Mouse (Mus musculus): ENCODE data around the gene Lbhd1.

- no peak for TF ChIP-seq CTCF (IDR thresholded peaks at IDR 0.05 in 2 of 3, conservative IDR thresholded peaks at IDR 0.05 in 1 of 3; ENCODE audit: control insufficient read depth in 1 of 3, insufficient read depth in 1 of 3, low read depth in 2 of 3, low read length in 3 of 3, poor library complexity in 1 of 3, severe bottlenecking in 1 of 3)
- no peak for TF ChIP-seq BHLHE40 (IDR thresholded peaks at IDR 0.05; ENCODE audit: borderline replicate concordance, low read depth, low read length)
- no peak for TF ChIP-seq HCFC1 (IDR thresholded peaks at IDR 0.05; ENCODE audit: low read depth, low read length)
- no peak for TF ChIP-seq ZMIZ1 (IDR thresholded peaks at IDR 0.05; ENCODE audit: low read depth, low read length)
- no peak for TF ChIP-seq POLR2A (IDR thresholded peaks at IDR 0.05; ENCODE audit: control insufficient read depth in 1 of 2, insufficient read depth in 1 of 2, low read depth in 1 of 2, low read length in 2 of 2, poor library complexity in 1 of 2)
- no peak for TF ChIP-seq E2F4 (IDR thresholded peaks at IDR 0.05; ENCODE audit: borderline replicate concordance, low read depth, low read length)
- no peak for TF ChIP-seq GATA1 (IDR thresholded peaks at IDR 0.05; ENCODE audit: low read depth, low read length)
- no peak for TF ChIP-seq NELFE (IDR thresholded peaks at IDR 0.05; ENCODE audit: low read depth, low read length)
- no peak for TF ChIP-seq ELF1 (IDR thresholded peaks at IDR 0.05; ENCODE audit: low read depth, low read length)
- TF ChIP-seq MEF2A (IDR thresholded peaks at IDR 0.05; ENCODE audit: extremely low read depth, insufficient replicate concordance, low read depth, low read length, poor library complexity, severe bottlenecking) = no peak
- TF ChIP-seq CHD2 (IDR thresholded peaks at IDR 0.05; ENCODE audit: low read length) = no peak
- no peak for TF ChIP-seq MAZ (IDR thresholded peaks at IDR 0.05; ENCODE audit: low read depth, low read length)
- no peak for TF ChIP-seq MXI1 (IDR thresholded peaks at IDR 0.05; ENCODE audit: low read depth, low read length)
Observed at GRCm38 (mm10) chr19:8903412-8903811, 19.9 kb downstream of the Lbhd1 start.
